Mouse (Mus musculus): ENCODE data around the gene Pon2.

Gene Pon2

DNA sequence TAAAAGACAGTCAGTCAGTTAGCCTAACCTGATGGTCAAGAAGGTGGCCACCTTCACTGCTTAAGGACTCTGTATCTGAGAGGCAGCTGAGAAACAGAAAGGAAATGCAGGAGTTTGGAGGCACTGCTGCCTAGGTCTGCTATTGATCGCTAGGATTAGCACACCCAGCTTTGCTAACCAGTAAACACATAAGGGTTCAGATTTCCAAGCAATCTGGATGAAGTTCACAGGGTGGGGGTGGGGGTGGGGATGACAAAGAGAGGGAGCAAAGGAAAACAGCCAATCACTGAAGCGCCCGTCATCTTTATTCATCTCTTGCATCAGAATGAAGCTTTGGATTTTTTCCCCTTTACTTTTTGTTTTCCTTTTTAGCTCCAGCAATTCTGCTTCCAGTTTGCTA lies 76.2 kb downstream of the Pon2 start:
- DNase-seq: no peak

DNA sequence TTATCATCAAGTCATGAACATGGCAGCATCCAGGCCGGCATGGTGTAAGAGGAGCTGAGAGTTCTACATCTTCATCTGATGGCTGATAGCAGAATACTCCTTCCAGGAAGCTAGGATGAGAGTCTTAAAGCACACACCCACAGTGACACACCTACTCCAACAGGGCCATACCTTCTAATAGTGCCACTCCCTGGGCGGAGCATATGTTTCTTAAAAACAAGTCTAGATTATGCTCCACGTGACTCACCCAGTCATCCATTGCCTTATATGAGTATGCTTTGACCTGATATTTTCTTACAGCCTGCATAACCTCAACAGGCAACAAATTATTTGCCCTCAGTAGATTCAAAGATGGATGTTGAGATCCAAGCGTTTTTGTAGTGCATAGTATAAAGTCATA lies 80.1 kb downstream of the Pon2 start:
- no peak for DNase-seq
